Mouse (Mus musculus): ENCODE results near the gene Cxcr4.

GRCm38 (mm10) chr1:128637230-128637740 is 45.2 kb upstream of the Cxcr4 start:
- TF ChIP-seq CTCF (conservative IDR thresholded peaks at IDR 0.05 in 1 of 2, IDR thresholded peaks at IDR 0.05 in 1 of 2; ENCODE audit: low read depth in 2 of 2, low read length in 2 of 2) (no peak), USF1 (IDR thresholded peaks at IDR 0.05; ENCODE audit: low read depth, low read length) (peak; percentile 41), MEF2A (IDR thresholded peaks at IDR 0.05; ENCODE audit: borderline replicate concordance, low read depth, low read length) (no peak), EP300 (IDR thresholded peaks at IDR 0.05; ENCODE audit: low read length) (no peak), POLR2A (IDR thresholded peaks at IDR 0.05; ENCODE audit: low read depth, low read length) (no peak), TCF12 (IDR thresholded peaks at IDR 0.05; ENCODE audit: low read depth, low read length) (no peak), ZNF384 (IDR thresholded peaks at IDR 0.05; ENCODE audit: low read depth, low read length) (no peak), MAFK (IDR thresholded peaks at IDR 0.05; ENCODE audit: insufficient replicate concordance, low read length) (no peak), HCFC1 (IDR thresholded peaks at IDR 0.05; ENCODE audit: low read depth, low read length) (no peak), ZMIZ1 (IDR thresholded peaks at IDR 0.05; ENCODE audit: low read depth, low read length) (no peak), ELF1 (IDR thresholded peaks at IDR 0.05; ENCODE audit: low read depth, low read length) (no peak), PAX5 (IDR thresholded peaks at IDR 0.05; ENCODE audit: low read length) (no peak)
